Mouse (Mus musculus) neural tube, embryonic 13.5 days (tissue): Measurements from ENCODE around the gene Lyrm7. TPM values are rescaled to one million over a fixed set of nuclear protein-coding genes. Genes with fewer than 3 reads are reported as not detected.
"Not testable (repeated sequence)": the region's sequence is repeated elsewhere in the genome, so short reads cannot be mapped to it uniquely, and the experiment has no call there.

Source experiments
- ATAC-seq: fragments of 200-750 bp; cut with Nextera tagmentation; 2 replicates; pipeline ENCODE4 v1.8.0; 2017; ENCODE audit warnings: low read depth, mild to moderate bottlenecking, moderate TSS enrichment, moderate library complexity
- H3K27ac ChIP-seq: fragments of 300-500 bp; sonication (generic); replicated peaks from 2 replicates; pipeline ENCODE4 v1.5.1; 2015; ENCODE audit warnings: moderate library complexity, mild to moderate bottlenecking, inconsistent platforms
- H3K27me3 ChIP-seq: fragments of 300-500 bp; sonication (generic); 2 replicates; pipeline ENCODE4 v1.6.1; 2015; ENCODE audit warnings: mild to moderate bottlenecking, inconsistent platforms
- H3K36me3 ChIP-seq: fragments of 300-500 bp; sonication (generic); 2 replicates; pipeline ENCODE4 v1.6.1; 2015; ENCODE audit warnings: mild to moderate bottlenecking, inconsistent platforms
- H3K4me1 ChIP-seq: fragments of 300-500 bp; sonication (generic); replicated peaks from 2 replicates; pipeline ENCODE4 v1.6.1; 2015; ENCODE audit warnings: inconsistent platforms
- H3K4me2 ChIP-seq: fragments of 300-500 bp; sonication (generic); 2 replicates; pipeline ENCODE4 v1.6.1; 2015; ENCODE audit warnings: inconsistent platforms, mild to moderate bottlenecking, moderate library complexity
- H3K4me3 ChIP-seq: fragments of 300-500 bp; sonication (generic); 2 replicates; pipeline ENCODE4 v1.5.1; 2015; ENCODE audit warnings: mild to moderate bottlenecking, inconsistent platforms
- H3K9ac ChIP-seq: fragments of 300-500 bp; sonication (generic); 2 replicates; pipeline ENCODE4 v1.6.1; 2015; ENCODE audit warnings: moderate library complexity, mild to moderate bottlenecking, inconsistent platforms
- H3K9me3 ChIP-seq: fragments of 300-500 bp; sonication (generic); 2 replicates; pipeline ENCODE4 v1.6.1; 2016; ENCODE audit warnings: inconsistent platforms
- WGBS: fragments of 180-500 bp; shearing (Covaris S2); methylation state at CpG from one replicate; pipeline ENCODE4 v1.1.7; 2015; 5-methylcytosine and 5-hydroxymethylcytosine counted together
- polyA plus RNA-seq: library from polyadenylated mRNA; unstranded; fragments of >200 nt; fragmentation: Nextera tagmentation; extraction: Ambion mirVana; gene quantifications from 2 replicates; pipeline ENCODE4 v1.2.1, GENCODE M21; 2015

Lyrm7 gene
- polyA plus RNA-seq, 1 experiment from 2014 or later, result 10.9 TPM

DNA sequence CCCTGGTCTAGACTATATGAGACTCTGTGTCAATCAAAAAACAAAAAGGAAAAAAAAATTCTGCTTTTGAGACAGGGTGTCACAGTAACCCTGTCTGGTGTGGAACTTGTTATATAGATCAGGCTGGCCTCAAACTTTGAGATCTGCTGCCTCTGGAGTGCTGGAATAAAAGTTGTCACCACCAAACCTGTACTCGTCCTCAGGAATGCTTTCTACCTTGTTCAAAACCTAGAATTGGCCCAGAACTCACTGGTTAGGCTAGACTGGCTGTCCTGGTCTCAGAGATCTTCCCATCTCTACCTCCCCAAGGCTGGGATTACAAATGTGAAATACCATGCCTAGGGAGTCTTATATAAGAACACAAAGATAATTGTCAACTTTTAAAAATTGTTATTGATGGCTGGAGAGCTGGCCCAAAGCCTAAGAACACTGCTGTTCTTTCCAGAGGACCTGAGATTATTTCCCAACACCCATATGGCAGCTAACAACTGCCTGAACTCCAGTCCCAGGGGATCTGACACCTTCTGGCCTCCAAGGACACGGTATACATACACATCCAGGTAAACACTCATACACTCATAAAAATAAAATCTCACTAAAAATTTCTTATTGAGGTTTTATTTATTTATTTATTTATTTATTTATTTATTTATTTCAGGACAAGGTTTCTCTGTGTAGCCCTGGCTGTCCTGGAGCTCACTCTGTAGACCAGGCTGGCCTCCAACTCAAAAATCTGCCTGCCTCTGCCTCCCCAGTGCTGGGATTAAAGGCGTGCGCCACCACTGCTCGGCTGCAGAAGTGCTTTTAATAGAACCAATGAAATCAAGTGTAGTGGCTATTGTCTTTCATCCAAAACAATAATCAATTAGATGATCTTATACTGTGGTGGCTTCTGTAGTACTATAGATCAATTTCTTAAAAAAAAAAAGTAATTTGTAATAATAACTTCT lies 1.0 kb upstream of the Lyrm7 start:
- Histone ChIP-seq H3K36me3 (no peaks in the 10 kb centered on the region), H3K27ac (peak overlapping the region; percentile 95; the same call in 1 of the 2 replicates), H3K9me3 (no peaks in the 10 kb centered on the region), H3K9ac (no peak overlapping the region), H3K4me3 (peak overlapping the region; percentile 68; the same call in 1 of the 2 replicates), H3K4me2 (peak overlapping the region; percentile 67), H3K27me3 (no peaks in the 10 kb centered on the region), H3K4me1 (peaks cover 28% of the 10 kb centered on the region)
- no peak for ATAC-seq
- 95% methylated on average over 5 of the region's 5 CpGs for WGBS

DNA sequence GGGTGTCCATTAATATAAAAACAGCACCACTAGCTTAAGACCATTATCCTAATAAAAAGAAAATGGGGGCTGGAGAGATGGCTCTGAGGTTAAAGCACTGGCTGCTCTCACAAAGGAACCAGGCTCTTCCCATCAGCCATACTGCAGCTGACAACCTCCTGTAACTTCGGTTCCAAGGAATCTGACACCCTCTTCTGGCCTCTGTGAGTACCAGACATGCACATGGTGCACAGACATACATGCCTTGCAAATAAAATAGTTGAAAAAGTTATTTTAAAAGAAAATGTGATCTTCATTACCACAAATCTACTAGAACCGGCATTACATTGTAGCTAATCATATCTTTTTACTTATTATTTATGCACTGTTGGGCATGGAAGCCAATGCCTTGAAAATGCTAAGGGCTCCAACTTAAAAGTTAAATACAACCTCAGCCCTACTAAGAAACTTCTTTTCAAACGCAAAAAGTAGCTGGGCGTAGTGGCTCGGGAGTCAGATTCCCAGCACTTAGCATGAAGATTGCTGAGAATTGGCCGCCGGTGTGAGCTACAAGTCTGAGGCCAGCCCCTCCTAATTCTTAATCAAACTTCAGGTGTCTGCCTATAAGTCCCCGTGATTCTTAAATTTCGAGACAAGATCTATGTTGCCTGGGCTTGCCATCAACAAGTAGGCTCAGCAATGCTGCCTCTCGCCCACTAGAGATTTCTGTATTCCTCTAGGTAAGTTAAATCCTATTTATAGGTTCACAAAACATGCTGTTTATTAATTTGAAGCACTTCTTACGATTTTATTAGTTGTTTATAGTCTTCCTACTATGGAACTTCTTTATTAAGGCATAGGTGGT lies 1.2 kb downstream of the Lyrm7 start:
- 27% methylated on average over 11 of the region's 11 CpGs for WGBS
- Histone ChIP-seq H3K27me3 (no peaks in the 10 kb centered on the region), H3K4me3 (peak overlapping the region; percentile 68), H3K27ac (no peak overlapping the region), H3K9ac (peak overlapping the region; percentile 88), H3K4me2 (peak overlapping the region; percentile 82), H3K4me1 (peaks cover 20% of the 10 kb centered on the region), H3K36me3 (no peaks in the 10 kb centered on the region), H3K9me3 (no peaks in the 10 kb centered on the region)
- ATAC-seq, result no peak

DNA sequence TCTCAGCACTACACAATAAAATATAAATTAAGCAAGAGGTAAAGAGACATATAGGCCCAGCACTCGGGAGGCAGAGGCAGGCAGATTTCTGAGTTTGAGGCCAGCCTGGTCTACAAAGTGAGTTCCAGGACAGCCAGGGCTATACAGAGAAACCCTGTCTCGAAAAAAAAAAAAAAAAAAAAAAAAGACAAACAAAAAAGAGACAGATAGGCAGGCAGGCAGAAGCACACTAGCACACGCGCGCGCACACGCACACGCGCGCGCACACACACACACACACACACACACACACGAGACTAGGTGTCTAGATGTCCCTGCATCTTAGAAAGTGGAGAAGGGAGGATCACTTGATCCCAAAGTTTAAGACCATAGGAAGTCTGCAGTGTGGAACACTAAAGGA lies 1.8 kb downstream of the Lyrm7 start:
- H3K9ac ChIP-seq, H3K36me3 ChIP-seq, H3K9me3 ChIP-seq, H3K27me3 ChIP-seq, H3K27ac ChIP-seq, ATAC-seq, H3K4me3 ChIP-seq, H3K4me2 ChIP-seq: not testable (repeated sequence)
- H3K4me1 ChIP-seq, result peaks cover 20% of the 10 kb centered on the region
- WGBS, result 98% methylated on average over 11 of the region's 12 CpGs

DNA sequence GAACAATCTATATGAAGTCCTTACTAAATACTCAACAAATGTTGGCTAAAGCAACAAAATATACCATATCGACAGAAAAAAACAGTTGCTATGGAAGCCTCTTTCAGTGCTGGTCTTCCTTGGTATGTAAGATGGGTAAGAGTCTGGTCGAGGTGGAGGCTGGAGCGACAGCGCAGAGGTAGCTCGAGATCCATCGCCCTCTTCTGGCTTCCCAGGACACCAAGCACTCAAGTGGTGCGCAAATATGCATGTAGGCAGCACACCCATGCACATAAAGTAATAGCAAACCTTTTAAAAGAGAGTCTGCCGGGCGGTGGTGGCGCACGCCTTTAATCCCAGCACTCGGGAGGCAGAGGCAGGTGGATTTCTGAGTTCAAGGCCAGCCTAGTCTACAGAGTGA lies 9.1 kb downstream of the Lyrm7 start:
- Histone ChIP-seq H3K9me3 (no peaks in the 10 kb centered on the region), H3K27me3 (no peaks in the 10 kb centered on the region), H3K27ac (no peak overlapping the region), H3K4me3 (no peak overlapping the region), H3K9ac (no peak overlapping the region), H3K36me3 (no peaks in the 10 kb centered on the region), H3K4me2 (no peak overlapping the region), H3K4me1 (no peaks in the 10 kb centered on the region)
- 93% methylated on average over 12 of the region's 12 CpGs for WGBS
- ATAC-seq, result no peak

DNA sequence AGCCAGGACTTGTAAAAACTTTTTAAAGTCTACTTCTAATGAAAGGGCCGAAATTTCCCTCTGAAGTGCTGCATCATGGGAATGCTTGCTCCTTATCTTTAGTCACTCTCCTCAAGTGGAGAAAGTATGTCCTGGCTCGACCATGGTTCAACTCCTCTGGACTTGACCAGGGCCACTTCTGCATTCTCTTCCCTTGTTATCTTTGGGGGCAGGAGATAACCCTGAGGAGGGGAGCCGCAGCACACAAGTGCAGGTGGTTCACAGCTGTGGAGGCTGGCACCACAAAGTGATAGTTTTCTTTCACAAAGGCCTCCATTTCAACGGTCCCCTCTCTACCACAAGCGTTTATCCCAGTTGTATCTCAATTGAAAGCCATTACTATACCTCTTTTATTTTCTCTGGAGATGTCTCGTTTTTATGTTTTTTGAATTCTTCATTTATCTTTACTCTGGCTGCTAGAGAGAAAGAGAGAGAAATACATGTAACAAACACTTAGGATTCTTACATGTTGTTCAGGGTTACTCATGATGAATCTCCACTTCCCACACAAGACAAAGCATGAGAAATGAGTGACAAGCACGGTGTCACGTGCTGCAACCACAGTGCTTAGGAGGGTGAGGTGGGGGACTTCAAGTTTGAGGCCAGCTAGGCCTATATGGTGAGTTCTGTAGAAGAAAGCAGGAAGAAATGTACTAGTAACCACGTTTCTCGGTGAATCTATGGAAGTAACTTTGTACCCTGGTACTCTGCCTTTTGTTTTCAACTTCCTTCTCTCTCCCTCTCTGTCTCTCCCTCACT lies 10.6 kb downstream of the Lyrm7 start:
- Histone ChIP-seq H3K27ac (no peak overlapping the region), H3K4me2 (no peak overlapping the region), H3K4me1 (peaks cover 15% of the 10 kb centered on the region), H3K9me3 (no peaks in the 10 kb centered on the region), H3K36me3 (no peaks in the 10 kb centered on the region), H3K4me3 (no peak overlapping the region), H3K9ac (no peak overlapping the region), H3K27me3 (no peaks in the 10 kb centered on the region)
- no peak for ATAC-seq
- 82% methylated on average over 10 of the region's 10 CpGs for whole genome bisulfite sequencing

DNA sequence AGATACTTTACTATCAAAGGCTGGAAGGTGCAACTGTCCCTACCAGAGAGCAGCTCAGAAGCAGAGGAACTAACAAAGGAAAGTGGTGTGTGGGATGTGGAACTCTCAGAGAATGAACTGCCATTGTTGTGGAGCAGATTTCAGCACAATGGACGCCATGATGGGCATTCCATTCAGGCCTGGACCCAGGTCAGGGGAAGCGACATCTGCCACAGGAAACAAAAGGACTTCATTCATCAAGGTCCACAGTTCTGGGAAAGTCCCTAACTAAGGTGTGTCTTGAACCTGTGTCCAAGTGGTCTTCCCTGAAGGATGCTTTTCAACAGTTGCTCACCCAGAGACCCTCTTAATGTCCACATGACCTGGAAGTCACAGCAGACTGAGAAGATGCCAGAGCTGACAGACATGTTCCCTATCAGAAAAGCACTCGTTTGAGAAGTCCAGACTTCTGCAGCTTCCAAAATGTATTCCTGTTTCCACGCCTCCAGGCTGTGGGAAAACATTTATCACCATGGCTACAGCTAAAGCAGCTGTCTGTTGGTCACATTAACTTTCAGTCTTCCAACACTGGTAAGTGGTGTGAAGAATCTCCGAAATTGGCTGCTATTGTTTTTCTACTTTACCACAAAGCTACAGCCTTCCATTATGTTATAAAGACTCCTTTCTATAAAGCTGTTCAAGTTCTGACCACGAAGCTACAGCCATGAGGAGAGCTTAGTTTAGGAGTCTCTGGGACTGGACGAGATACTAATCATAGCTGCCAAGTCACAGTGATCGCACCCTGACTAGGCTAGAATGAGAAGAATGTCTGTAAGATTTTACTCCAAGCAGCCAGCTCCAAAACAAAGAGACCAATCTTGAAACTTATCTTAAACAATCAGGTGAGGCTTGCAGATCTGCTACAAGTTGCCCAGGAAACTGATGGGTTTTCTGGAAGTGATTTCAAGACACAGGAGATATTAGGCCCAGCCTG lies 15.0 kb downstream of the Lyrm7 start:
- Histone ChIP-seq H3K27me3 (no peaks in the 10 kb centered on the region), H3K9me3 (no peaks in the 10 kb centered on the region), H3K4me2 (no peak overlapping the region), H3K9ac (no peak overlapping the region), H3K36me3 (no peaks in the 10 kb centered on the region), H3K4me1 (peaks cover 24% of the 10 kb centered on the region), H3K4me3 (no peak overlapping the region), H3K27ac (no peak overlapping the region; the same call in 1 of the 2 replicates)
- WGBS, result 19% methylated on average over 8 of the region's 8 CpGs
- ATAC-seq, result no peak

DNA sequence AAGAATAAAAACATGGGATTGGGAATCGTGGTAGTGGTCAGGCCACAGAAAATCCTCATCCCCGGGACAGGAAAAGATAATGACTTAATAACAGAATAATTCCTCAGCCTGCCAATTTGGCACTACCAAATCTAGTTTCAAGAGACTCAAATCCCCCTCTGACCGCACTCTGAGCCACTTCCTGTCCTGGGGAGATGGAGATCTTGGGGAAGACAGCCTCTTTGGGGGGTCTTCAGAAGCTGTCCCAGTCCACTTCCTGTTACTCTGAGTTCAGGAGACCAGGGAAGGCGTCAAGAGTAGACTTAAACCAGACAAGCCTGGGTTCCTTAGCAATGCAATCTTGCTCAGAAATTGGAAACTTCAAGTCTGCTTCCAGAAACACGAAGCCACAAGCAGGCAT lies 15.8 kb downstream of the Lyrm7 start:
- H3K4me1 ChIP-seq, result peaks cover 24% of the 10 kb centered on the region
- WGBS, result 84% methylated on average over 5 of the region's 5 CpGs
- H3K4me3 ChIP-seq, result no peak overlapping the region
- no peaks in the 10 kb centered on the region for H3K36me3 ChIP-seq
- no peaks in the 10 kb centered on the region for H3K9me3 ChIP-seq
- H3K9ac ChIP-seq, result no peak overlapping the region
- H3K27ac ChIP-seq, result no peak overlapping the region
- no peak for ATAC-seq
- no peak overlapping the region for H3K4me2 ChIP-seq
- no peaks in the 10 kb centered on the region for H3K27me3 ChIP-seq

DNA sequence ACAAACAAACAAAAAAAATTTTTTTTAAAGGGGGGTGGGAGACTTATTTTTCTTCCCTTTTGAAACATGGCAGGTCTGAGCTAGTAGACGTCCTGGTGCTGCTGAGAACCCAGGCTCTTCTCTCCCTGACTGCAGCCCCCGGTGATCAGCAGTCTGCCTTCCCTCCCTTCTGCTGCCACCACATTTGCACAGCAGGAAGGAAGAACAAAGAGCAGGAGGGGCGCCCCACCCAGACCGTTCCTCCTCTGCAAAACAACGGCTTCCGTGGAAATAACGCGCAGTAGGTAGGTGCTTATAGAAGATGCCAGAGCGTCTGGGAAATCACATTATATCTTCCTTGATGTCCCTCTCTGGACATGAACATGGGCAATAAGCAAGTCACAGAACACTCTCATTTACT lies 16.3 kb downstream of the Lyrm7 start:
- no peak for ATAC-seq
- Histone ChIP-seq H3K27ac (0 out of 2 replicates have a peak overlapping the region, but pooled peaks have one; percentile 10), H3K9me3 (no peaks in the 10 kb centered on the region)

DNA sequence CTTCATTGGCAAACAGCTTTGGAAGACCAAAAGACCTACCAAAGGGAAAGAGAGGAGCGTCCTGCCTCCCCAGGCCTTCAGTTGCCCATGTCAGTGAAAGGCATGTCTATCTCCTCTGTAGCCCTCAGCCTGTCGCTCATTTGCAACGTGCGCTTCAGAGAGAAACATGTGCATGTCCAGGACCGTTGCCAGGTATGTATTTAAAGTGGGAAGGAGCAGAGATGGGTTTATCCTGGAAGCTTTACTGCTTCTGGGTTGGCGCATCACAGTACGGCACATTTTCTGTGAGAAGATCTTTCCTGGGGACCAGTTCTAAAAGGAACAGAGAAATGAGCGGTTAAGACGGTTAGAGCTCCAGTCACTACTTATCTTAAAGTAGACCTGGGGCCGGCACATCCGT lies 19.8 kb downstream of the Lyrm7 start:
- Histone ChIP-seq H3K9ac (no peak overlapping the region), H3K4me3 (no peak overlapping the region), H3K9me3 (no peaks in the 10 kb centered on the region), H3K27ac (no peak overlapping the region), H3K27me3 (no peaks in the 10 kb centered on the region), H3K36me3 (peaks cover 3% of the 10 kb centered on the region; the same call in 1 of the 2 replicates), H3K4me2 (no peak overlapping the region), H3K4me1 (peaks cover 17% of the 10 kb centered on the region)
- 93% methylated on average over 11 of the region's 11 CpGs for WGBS
- ATAC-seq, result no peak

More for the DNA sequence above, 16.3 kb downstream of the Lyrm7 start:
- Histone ChIP-seq H3K36me3 (peaks cover 3% of the 10 kb centered on the region; the same call in 1 of the 2 replicates), H3K27me3 (no peaks in the 10 kb centered on the region), H3K4me1 (peaks cover 24% of the 10 kb centered on the region), H3K4me3 (no peak overlapping the region), H3K4me2 (no peak overlapping the region), H3K9ac (no peak overlapping the region)
- 42% methylated on average over 9 of the region's 9 CpGs for WGBS

DNA sequence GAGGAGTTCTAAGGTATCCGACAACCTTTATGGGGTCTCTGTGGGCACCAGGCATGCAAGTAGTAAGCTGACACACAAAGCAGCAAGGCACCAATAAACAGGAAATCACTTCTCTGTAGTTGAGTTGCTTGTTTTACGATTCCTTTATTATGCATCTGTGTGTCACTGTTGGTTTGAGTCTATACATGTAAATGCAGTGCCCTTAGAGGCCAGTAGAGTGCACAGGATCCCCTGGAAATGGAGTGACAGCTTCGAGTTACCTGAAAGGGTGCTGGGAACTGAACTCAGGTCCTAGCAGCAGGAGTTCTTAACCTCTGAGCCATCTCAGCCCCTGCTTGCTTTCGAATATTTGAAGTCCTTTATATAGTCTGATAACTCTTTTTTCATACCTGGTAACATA lies 21.0 kb downstream of the Lyrm7 start:
- Histone ChIP-seq H3K27me3 (no peaks in the 10 kb centered on the region), H3K4me1 (peaks cover 5% of the 10 kb centered on the region), H3K27ac (no peak overlapping the region), H3K9me3 (no peaks in the 10 kb centered on the region), H3K36me3 (peaks cover 3% of the 10 kb centered on the region; the same call in 1 of the 2 replicates), H3K4me3 (no peak overlapping the region), H3K4me2 (no peak overlapping the region), H3K9ac (no peak overlapping the region)
- 84% methylated on average over 4 of the region's 4 CpGs for WGBS
- ATAC-seq, result no peak

DNA sequence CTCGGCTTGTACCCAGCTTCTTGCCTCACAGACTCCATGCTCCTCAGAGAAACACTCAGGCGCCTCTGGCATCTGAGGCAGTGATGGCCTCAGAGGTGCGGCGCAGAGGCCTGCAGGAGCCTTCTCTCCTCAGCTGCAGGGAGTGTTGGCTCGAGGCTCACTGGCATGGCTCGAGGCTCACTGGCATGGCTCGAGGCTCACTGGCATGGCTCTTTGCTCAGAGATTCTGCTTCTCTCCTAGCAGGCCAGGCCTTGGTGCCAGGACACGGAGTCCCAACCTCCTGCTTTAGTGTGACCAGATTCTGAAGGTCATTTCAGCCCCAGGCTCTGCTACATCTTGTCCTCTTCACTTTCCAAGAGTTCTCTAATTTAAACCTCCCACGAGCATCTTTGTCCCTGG lies 24.6 kb downstream of the Lyrm7 start:
- Histone ChIP-seq H3K4me2 (no peak overlapping the region), H3K9ac (no peak overlapping the region), H3K27me3 (no peaks in the 10 kb centered on the region), H3K27ac (no peak overlapping the region), H3K4me3 (no peak overlapping the region), H3K36me3 (peaks cover 3% of the 10 kb centered on the region; the same call in 1 of the 2 replicates), H3K9me3 (no peaks in the 10 kb centered on the region), H3K4me1 (no peaks in the 10 kb centered on the region)
- 74% methylated on average over 9 of the region's 9 CpGs for WGBS
- ATAC-seq, result no peak
